Mouse (Mus musculus): Measurements from ENCODE around the gene Cr2. TPM values are rescaled to one million over a fixed set of nuclear protein-coding genes. Genes with fewer than 3 reads are reported as not detected.

Cr2 gene
- polyA plus RNA-seq, 1 experiment from 2014 or later = 0.59 TPM

DNA sequence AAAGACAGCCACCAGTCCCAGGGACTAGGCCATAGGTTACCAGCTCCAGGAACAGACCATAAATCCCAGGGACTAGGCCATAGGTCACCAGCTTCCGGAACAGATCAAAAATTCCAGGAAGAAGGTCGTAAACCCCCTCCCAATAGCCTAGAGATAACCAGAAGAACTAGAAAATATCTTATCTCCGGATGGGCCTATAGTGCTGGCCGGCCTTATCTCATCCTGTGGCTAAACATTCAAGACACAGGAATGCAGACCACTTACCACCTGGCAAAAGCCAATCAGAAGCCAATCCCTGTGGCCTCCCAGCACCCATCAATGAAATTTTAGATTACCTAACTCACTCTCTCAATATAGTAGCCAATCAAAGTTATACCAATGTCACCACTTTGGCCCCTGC lies 75.8 kb downstream of the Cr2 start:
- 52% methylated on average over 4 of the region's 4 CpGs for WGBS
- no peak overlapping the region for H3K27ac ChIP-seq
- H3K27me3 ChIP-seq (ENCODE audit: low read depth, poor library complexity, severe bottlenecking) = no peaks in the 10 kb centered on the region
- no peak overlapping the region for H3K4me3 ChIP-seq
- peaks cover 63% of the 10 kb centered on the region for H3K36me3 ChIP-seq
- DNase-seq (ENCODE audit: low spot score) = no peak
- H3K9me3 ChIP-seq (replicated peaks) = no peaks in the 10 kb centered on the region
- no peaks in the 10 kb centered on the region for H3K4me1 ChIP-seq

DNA sequence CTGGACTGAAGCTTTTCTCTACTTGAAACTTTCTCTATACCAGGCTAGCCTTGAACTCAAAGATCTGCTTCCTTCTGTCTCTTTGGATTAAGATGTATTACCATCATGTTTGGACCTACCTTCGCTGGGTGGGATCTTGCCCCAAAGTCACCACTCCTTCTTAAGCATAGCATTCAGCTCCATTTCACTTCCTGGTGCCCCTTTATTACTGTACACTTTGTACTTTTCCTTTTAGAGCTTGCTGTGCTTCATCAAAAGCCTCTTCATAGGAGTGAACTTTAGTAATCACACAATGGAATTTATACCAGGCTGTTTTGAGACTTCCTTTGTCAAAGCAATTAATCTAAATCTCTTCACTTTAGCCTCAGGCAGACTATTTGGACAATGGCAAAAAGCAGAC lies 78.5 kb downstream of the Cr2 start:
- 88% methylated on average over 1 of the region's 1 CpGs for WGBS
- no peak overlapping the region for H3K4me3 ChIP-seq
- no peaks in the 10 kb centered on the region for H3K4me1 ChIP-seq
- no peaks in the 10 kb centered on the region for H3K9me3 ChIP-seq (replicated peaks)
- peaks cover 44% of the 10 kb centered on the region for H3K36me3 ChIP-seq
- H3K27me3 ChIP-seq (ENCODE audit: low read depth, poor library complexity, severe bottlenecking) = no peaks in the 10 kb centered on the region
- no peak overlapping the region for H3K27ac ChIP-seq
- DNase-seq (ENCODE audit: low spot score) = no peak

DNA sequence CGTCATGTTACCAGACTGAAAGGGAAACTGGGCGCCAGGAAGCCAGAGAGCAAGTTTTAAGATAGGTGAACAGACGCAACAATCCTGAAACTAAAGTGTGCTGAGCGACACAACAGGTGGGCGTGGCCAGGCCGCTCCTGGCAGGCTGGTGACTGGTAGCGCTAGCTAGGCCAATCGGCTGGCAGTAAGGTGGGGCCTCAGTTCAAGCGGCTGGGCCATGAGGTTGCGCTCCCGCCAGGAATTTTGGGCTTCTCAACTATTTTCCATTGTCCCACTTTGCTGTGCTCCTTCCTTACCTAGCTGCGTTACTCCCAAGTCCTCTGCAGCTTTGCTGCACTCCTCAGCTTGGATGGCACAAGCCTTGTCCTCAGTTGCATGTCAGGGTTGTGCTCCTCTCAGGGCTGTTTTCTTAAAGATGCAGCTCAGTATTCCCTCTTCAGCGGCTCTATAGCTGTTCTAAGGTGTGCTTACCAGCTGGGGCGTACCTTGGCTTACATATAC lies 84.2 kb downstream of the Cr2 start, which contains the start of gene Cd46:
Gene Cd46, minus strand, starts transcription at position 30 of the 501 bp plus-strand sequence.
- WGBS = 3% methylated on average over 14 of the region's 14 CpGs
- Histone ChIP-seq H3K4me1 (peaks cover 14% of the 10 kb centered on the region), H3K9me3 (replicated peaks) (no peaks in the 10 kb centered on the region), H3K27me3 (ENCODE audit: low read depth, poor library complexity, severe bottlenecking) (no peaks in the 10 kb centered on the region), H3K4me3 (peak within 1 kb of the TSS; percentile 52), H3K27ac (peak within 1 kb of the TSS; percentile 72), H3K36me3 (peaks cover 10% of the 10 kb centered on the region)
- peak; percentile 79 for DNase-seq (ENCODE audit: low spot score)

DNA sequence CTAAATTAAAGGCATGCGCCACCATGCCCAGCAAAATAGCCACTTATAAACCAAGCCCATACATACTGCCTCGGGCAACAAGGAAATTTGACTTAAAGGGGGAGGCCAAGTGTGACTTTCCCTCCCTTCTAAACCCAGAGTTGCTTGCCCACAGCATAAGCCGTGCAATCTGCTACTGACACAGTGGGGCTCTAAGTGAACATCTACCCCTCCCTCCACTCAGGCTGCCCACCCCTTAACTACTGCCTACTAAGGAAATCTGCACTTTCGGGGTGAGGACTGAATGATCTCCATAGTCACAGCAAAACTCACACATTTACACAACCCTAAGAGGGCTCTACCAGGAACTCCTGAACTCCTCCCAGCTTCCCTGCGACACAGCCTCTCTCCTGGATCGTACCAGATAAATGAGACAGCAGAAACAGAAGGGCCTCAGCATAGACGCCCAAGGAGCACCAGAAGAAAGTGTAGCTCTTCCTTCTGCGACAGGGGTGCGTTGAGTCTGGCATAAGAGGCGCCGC lies 84.8 kb downstream of the Cr2 start:
- H3K36me3 ChIP-seq = peaks cover 6% of the 10 kb centered on the region; the same call in 1 of the 2 replicates
- H3K27me3 ChIP-seq (ENCODE audit: low read depth, poor library complexity, severe bottlenecking) = no peaks in the 10 kb centered on the region
- H3K27ac ChIP-seq = peak overlapping the region; percentile 72
- H3K9me3 ChIP-seq (replicated peaks) = no peaks in the 10 kb centered on the region
- peak overlapping the region; percentile 52 for H3K4me3 ChIP-seq
- DNase-seq (ENCODE audit: low spot score) = no peak
- 22% methylated on average over 11 of the region's 11 CpGs for WGBS
- peaks cover 14% of the 10 kb centered on the region for H3K4me1 ChIP-seq

Other genes starting within 250 kb of the Cr2 start
- 51.7 and 52.3 TPM in 2 replicates for gene Cd34, start 237.9 kb downstream of the Cr2 start, polyA plus RNA-seq (2016; fragmentation: Nextera tagmentation; extraction: Ambion mirVana)
- 0.30 and 0.36 TPM in 2 replicates for gene Cd46, start 84.5 kb downstream of the Cr2 start, polyA plus RNA-seq (2016; fragmentation: Nextera tagmentation; extraction: Ambion mirVana)
- 40.2 and 44.5 TPM in 2 replicates for gene Cr1l, start 45.1 kb downstream of the Cr2 start, polyA plus RNA-seq (2016; fragmentation: Nextera tagmentation; extraction: Ambion mirVana)